Mouse (Mus musculus): ENCODE data around the gene N4bp3.
"Not testable (repeated sequence)": the region's sequence is repeated elsewhere in the genome, so short reads cannot be mapped to it uniquely, and the experiment has no call there.

The N4bp3 gene

GRCm38 (mm10) chr11:51650691-51651515 lies at the start of gene N4bp3, which contains the start of gene D930048N14Rik:
N4bp3 (minus strand) TSS chr11:51650842.
D930048N14Rik (plus strand) TSS chr11:51650954.
- peak; percentile 89 for DNase-seq

GRCm38 (mm10) chr11:51694984-51695383 lies 44.3 kb upstream of the N4bp3 start:
- no peak for DNase-seq

GRCm38 (mm10) chr11:51690597-51690996 lies 40.0 kb upstream of the N4bp3 start:
- DNase-seq = not testable (repeated sequence)

- no peak for DNase-seq
Measured at GRCm38 (mm10) chr11:51689343-51689742, 38.7 kb upstream of the N4bp3 start.

GRCm38 (mm10) chr11:51688330-51689328 lies 38.0 kb upstream of the N4bp3 start, which contains the start of gene 0610009B22Rik:
0610009B22Rik (minus strand) TSS chr11:51688874.
- peak; percentile 100 for DNase-seq

- no peak for DNase-seq
Measured at GRCm38 (mm10) chr11:51681976-51682374, 31.3 kb upstream of the N4bp3 start.

GRCm38 (mm10) chr11:51681324-51681975 lies 30.8 kb upstream of the N4bp3 start:
- DNase-seq = peak; percentile 93

GRCm38 (mm10) chr11:51679466-51679865 lies 28.8 kb upstream of the N4bp3 start:
- no peak for DNase-seq

GRCm38 (mm10) chr11:51677737-51678418 lies 27.2 kb upstream of the N4bp3 start:
- DNase-seq = peak; percentile 16

GRCm38 (mm10) chr11:51675386-51675785 lies 24.7 kb upstream of the N4bp3 start:
- DNase-seq = no peak

GRCm38 (mm10) chr11:51673291-51673690 lies 22.6 kb upstream of the N4bp3 start:
- DNase-seq = no peak

GRCm38 (mm10) chr11:51671376-51671775 lies 20.7 kb upstream of the N4bp3 start:
- no peak for DNase-seq

GRCm38 (mm10) chr11:51670846-51671245 lies 20.2 kb upstream of the N4bp3 start:
- DNase-seq = no peak

GRCm38 (mm10) chr11:51664747-51665146 lies 14.1 kb upstream of the N4bp3 start:
- DNase-seq = not testable (repeated sequence)

- no peak for DNase-seq
Measured at GRCm38 (mm10) chr11:51662632-51663031, 12.0 kb upstream of the N4bp3 start.

GRCm38 (mm10) chr11:51661867-51662365 lies 11.3 kb upstream of the N4bp3 start:
- no peak for DNase-seq

- peak; percentile 69 for DNase-seq
Measured at GRCm38 (mm10) chr11:51658705-51659104, 8.1 kb upstream of the N4bp3 start.

- no peak for DNase-seq
Measured at GRCm38 (mm10) chr11:51658291-51658690, 7.6 kb upstream of the N4bp3 start.

GRCm38 (mm10) chr11:51656798-51657521 lies 6.3 kb upstream of the N4bp3 start:
- no peak for DNase-seq

- DNase-seq = no peak
Measured at GRCm38 (mm10) chr11:51654891-51655290, 4.2 kb upstream of the N4bp3 start.

GRCm38 (mm10) chr11:51653736-51654135 lies 3.1 kb upstream of the N4bp3 start:
- no peak for DNase-seq

Measured in lung, postnatal 10 days (tissue).